Mouse (Mus musculus): ENCODE data around the gene Gm20671. TPM values are rescaled to one million over a fixed set of nuclear protein-coding genes. Genes with fewer than 3 reads are reported as not detected.
"Not testable (repeated sequence)": the region's sequence is repeated elsewhere in the genome, so short reads cannot be mapped to it uniquely, and the experiment has no call there.

Gene Gm20671
- not detected in 2 replicates for polyA plus RNA-seq (2015; fragmentation: Nextera tagmentation; extraction: Ambion mirVana)

DNA sequence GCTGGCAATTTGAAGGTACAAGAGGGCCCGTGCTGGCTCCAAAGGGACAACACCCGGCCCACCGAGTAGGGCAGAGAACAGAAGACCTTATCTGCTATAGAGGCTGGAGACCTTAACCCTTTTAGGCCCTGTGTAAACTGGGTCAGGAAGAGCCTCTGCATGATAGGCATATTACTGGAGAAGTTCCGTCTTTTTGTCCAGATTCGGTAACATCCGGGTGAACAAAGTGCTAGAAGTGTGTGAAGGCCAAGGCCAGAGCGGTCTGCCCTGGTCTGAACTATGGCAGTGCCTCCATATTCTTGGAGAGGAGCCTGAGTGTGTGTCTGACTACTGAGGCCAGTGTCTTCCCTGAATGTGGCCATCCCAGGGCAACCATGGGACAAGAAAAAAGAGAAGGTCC is at the start of gene Gm20671:
TSS of gene Gm20671 (minus strand) at position 101 of the 400 bp plus-strand sequence.
- ATAC-seq (ENCODE audit: low read depth), result no peak
- Histone ChIP-seq H3K27me3 (no peaks in the 10 kb centered on the region), H3K27ac (replicated peaks) (no peak within 1 kb of the TSS), H3K4me1 (replicated peaks) (no peaks in the 10 kb centered on the region), H3K9ac (no peak within 1 kb of the TSS), H3K4me3 (no peak within 1 kb of the TSS), H3K9me3 (no peaks in the 10 kb centered on the region), H3K4me2 (no peak within 1 kb of the TSS), H3K36me3 (peaks cover 81% of the 10 kb centered on the region)
- 93% methylated on average over 7 of the region's 7 CpGs for WGBS

DNA sequence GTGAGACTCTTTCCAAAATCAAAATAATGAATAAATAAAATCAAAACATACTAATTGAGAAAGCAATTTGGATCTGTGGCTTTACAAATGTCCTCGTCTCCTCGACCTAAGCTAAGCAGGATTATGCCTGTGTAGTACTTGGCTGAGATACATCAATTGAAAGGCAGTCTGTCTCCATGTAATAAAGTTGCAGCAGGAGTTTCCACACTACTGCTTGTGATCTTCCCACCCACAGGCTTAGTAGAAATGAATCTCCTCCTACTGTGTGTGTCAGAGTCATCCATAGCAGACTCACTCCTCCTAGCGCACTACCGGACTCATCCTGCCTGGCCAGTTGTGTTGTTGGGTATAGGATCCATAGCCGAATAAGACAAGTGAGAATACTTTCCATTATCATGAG is 45.4 kb upstream of the Gm20671 start:
- Histone ChIP-seq H3K27ac (replicated peaks) (no peak overlapping the region), H3K4me1 (replicated peaks) (no peaks in the 10 kb centered on the region), H3K4me2 (no peak overlapping the region), H3K36me3 (peaks cover 83% of the 10 kb centered on the region), H3K27me3 (no peaks in the 10 kb centered on the region), H3K9ac (no peak overlapping the region), H3K4me3 (no peak overlapping the region), H3K9me3 (no peaks in the 10 kb centered on the region)
- ATAC-seq (ENCODE audit: low read depth), result no peak
- WGBS, result 91% methylated on average over 5 of the region's 5 CpGs

DNA sequence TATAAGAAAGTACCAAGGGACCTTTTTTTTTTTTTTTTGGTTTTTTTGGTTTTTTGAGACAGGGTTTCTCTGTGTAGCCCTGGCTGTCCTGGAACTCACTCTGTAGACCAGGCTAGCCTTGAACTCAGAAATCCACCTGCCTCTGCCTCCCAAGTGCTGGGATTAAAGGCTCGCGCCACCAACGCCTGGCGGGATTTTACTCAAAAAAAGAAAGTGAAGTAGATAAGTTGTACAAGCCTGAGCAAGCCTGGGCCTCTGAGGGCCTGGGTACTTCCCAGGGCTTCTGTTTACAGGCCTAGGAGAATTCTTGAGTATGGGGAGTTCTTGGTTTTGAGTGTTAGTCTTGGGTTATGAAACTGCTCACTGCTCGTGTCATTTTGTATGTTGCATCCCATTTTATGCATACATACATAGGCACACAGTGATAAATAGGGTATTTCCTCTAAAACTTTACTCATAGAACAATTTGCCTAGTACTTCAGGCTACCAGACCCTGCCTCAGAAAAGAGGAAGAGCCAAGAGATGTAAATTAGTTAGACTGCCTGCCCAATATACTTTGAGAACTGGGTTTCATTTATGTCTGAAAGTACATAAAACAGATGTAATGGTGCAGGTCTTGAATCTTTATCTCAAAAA is 42.6 kb upstream of the Gm20671 start:
- no peak overlapping the region for H3K4me3 ChIP-seq
- no peak overlapping the region for H3K27ac ChIP-seq (replicated peaks)
- H3K9me3 ChIP-seq, result no peaks in the 10 kb centered on the region
- WGBS, result 97% methylated on average over 5 of the region's 5 CpGs
- H3K36me3 ChIP-seq, result peaks cover 68% of the 10 kb centered on the region
- H3K4me1 ChIP-seq (replicated peaks), result peaks cover 4% of the 10 kb centered on the region
- H3K27me3 ChIP-seq, result no peaks in the 10 kb centered on the region
- no peak for ATAC-seq (ENCODE audit: low read depth)
- H3K4me2 ChIP-seq, result no peak overlapping the region
- H3K9ac ChIP-seq, result no peak overlapping the region

DNA sequence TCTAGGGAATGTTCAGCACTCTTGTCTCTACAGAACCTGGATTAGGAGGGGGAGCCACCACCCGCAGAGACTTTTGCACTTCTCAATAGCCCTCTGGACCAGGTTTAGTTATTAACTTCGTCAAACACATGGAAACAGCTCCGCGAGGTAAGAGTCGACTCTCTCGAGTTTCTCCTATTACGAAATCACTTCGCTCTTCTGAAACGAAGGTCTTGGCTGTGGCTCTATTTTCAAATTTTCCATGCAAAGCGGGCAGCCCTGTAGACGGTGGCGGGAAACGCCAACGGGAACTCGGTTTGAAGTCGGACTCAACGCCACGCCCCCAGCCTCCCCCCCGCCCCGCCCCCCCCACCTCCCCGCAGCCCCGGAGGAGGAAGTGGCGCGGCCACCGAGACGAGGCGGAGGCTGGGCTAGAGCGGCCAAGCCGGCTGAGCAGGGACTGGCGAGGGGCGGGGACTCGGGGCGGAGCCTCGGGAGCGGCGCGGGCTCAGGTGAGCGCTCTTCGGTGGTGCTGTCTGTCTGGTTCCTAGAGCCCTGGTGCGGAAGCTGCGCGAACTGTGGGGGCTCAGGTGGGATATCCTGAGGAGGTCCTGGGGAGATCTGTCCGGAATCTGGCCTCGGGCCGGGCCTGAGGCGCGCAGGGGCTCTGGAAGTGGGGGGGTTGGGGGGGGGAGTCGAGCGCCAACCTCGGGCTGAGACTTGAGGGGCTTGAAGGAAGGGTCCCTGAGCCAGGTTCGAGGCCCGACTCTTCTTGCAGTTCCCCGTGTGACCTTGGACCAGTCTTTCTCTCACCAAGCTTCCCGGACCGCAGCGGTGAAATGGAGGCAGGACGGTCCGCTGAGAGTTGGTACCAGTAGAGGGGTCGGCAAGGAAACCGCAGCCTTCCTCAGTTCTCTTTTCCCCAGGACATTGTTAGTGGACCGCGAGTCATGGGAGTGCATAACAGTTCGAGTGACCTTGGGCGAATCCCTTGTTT is 36.6 kb upstream of the Gm20671 start, which contains the start of gene Depdc5:
TSS of gene Depdc5 (plus strand) at position 449 of the 976 bp plus-strand sequence.
- H3K27ac ChIP-seq (replicated peaks), result peak within 1 kb of the TSS; percentile 70
- H3K9ac ChIP-seq, result peak within 1 kb of the TSS; percentile 83
- peaks cover 17% of the 10 kb centered on the region for H3K36me3 ChIP-seq
- peak within 1 kb of the TSS; percentile 71 for H3K4me3 ChIP-seq
- peak within 1 kb of the TSS; percentile 84 for H3K4me2 ChIP-seq
- ATAC-seq (ENCODE audit: low read depth), result peak; percentile 99
- under 1% methylated on average over 64 of the region's 64 CpGs for WGBS
- peaks cover 13% of the 10 kb centered on the region for H3K4me1 ChIP-seq (replicated peaks)
- no peaks in the 10 kb centered on the region for H3K27me3 ChIP-seq
- H3K9me3 ChIP-seq, result no peaks in the 10 kb centered on the region

DNA sequence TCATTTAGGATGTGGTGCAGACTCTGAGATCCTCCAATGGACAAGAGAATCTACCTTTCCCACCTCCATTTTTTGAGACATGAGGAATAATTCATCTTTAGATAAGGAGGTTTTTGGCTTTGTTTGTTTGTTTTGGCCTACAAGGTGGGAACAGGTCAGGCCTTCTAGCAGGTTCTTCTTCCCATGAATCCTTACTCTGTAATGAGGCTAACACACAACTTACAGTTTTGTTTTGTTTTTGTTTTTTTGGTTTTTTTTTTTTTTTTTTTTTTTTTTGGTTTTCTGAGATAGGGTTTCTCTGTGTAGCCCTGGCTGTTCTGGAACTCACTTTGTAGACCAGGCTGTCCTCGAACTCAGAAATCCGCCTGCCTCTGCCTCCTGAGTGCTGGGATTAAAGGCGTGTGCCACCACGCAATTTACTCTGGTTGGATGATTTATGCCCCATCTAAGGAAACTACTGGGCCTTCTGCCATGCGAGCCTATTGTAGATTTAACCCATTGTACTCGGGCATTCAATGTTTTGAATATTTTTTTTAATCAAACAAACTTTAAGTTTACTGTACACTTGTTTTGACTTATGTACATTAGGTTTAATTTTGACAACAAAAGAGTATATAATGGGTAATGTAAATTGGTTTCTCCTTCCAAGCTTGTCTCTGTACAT is 35.7 kb upstream of the Gm20671 start:
- no peak overlapping the region for H3K9ac ChIP-seq
- H3K4me3 ChIP-seq, result no peak overlapping the region
- peak overlapping the region; percentile 84 for H3K4me2 ChIP-seq
- H3K9me3 ChIP-seq, result no peaks in the 10 kb centered on the region
- peaks cover 8% of the 10 kb centered on the region; the same call in 1 of the 2 replicates for H3K36me3 ChIP-seq
- H3K4me1 ChIP-seq (replicated peaks), result peaks cover 13% of the 10 kb centered on the region
- WGBS, result 55% methylated on average over 6 of the region's 6 CpGs
- ATAC-seq (ENCODE audit: low read depth), result no peak
- no peaks in the 10 kb centered on the region for H3K27me3 ChIP-seq
- H3K27ac ChIP-seq (replicated peaks), result no peak overlapping the region

DNA sequence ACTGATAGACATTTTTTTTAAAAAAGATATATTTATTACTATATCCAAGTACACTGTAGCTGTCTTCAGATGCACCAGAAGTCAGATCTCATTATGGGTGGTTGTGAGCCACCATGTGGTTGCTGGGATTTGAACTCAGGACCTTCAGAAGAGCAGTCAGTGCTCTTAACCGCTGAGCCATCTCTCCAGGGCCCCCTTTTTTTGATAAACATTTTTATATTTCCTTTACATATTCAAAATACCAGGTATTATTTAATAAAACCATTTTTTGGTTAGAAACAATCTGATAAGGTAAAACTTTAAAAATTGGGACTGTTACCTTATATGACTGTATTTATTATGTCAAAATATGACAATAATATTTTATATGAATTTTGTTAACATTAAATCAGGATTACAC is 34.2 kb upstream of the Gm20671 start:
- Histone ChIP-seq H3K4me3 (no peak overlapping the region), H3K27me3 (no peaks in the 10 kb centered on the region), H3K27ac (replicated peaks) (no peak overlapping the region), H3K9ac (no peak overlapping the region), H3K4me2 (no peak overlapping the region), H3K4me1 (replicated peaks) (peaks cover 17% of the 10 kb centered on the region), H3K9me3 (no peaks in the 10 kb centered on the region), H3K36me3 (no peaks in the 10 kb centered on the region)
- ATAC-seq (ENCODE audit: low read depth), result no peak
- 94% methylated on average over 1 of the region's 1 CpGs for WGBS

DNA sequence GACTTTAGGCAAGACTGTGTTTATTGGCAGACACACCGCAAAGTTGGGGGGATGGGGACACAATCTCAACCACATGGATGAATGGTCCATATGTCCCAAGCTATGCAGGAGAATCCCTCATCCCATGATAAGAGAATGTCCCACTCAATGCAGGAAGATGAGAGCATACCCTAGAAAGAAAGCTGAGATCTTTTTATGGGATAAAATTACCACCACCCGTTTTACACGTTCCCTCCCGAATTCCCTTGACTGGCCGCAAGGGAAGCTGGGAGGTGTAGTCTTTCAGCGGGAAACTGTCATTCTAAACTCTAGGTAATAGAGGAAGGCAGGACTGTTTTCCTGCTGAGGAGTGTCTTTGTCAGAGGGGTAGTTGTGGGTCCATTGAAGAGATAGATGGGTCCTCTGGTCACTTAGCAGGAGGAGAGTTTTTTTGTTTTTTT is 30.9 kb upstream of the Gm20671 start:
- Histone ChIP-seq H3K4me3 (peak overlapping the region; percentile 52), H3K27ac (replicated peaks) (peak overlapping the region; percentile 71; the same call in 1 of the 2 replicates), H3K9ac (peak overlapping the region; percentile 70), H3K4me2 (peak overlapping the region; percentile 61), H3K4me1 (replicated peaks) (peaks cover 16% of the 10 kb centered on the region), H3K36me3 (no peaks in the 10 kb centered on the region), H3K27me3 (no peaks in the 10 kb centered on the region), H3K9me3 (no peaks in the 10 kb centered on the region)
- no peak for ATAC-seq (ENCODE audit: low read depth)
- 5% methylated on average over 6 of the region's 6 CpGs for whole genome bisulfite sequencing

DNA sequence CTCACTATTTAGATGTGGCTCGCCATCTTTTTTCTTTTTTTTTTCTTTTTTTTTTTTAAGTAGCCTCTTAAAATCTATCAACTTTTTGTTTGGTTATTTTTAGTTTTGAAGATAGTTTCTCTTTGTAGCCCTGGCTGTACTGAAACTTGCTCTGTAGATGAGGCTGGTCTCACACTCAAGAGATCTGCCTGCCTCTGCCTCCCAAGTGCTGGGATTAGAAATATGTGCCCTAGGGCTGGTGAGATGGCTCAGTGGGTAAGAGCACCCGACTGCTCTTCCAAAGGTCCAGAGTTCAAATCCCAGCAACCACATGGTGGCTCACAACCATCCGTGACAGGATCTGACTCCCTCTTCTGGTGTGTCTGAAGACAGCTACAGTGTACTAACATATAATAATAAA is 28.4 kb upstream of the Gm20671 start:
- not testable (repeated sequence) for H3K4me3 ChIP-seq; H3K36me3 ChIP-seq; H3K9me3 ChIP-seq; ATAC-seq (ENCODE audit: low read depth); H3K27ac ChIP-seq (replicated peaks); H3K27me3 ChIP-seq; H3K4me2 ChIP-seq; H3K9ac ChIP-seq
- 86% methylated on average over 3 of the region's 3 CpGs for WGBS
- peaks cover 36% of the 10 kb centered on the region for H3K4me1 ChIP-seq (replicated peaks)

DNA sequence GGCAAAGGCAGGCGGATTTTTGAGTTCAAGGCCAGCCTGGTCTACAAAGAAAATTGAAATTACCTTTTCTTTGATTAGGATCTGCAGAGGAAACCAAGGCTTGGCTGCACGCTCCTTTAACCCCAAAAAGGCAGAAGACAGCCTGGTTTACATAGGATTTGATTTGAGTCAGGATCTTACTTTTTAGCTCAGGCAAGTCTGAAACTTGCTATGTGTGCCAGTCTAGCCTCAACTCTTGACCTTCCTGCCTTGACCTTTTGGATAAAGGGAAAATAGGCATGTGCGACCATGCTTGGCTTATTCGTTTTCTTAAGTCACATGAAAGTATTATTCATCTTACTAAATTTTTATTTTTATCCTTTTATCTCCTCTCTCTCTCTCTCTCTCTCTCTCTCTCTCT is 27.9 kb upstream of the Gm20671 start:
- Histone ChIP-seq H3K4me2 (no peak overlapping the region), H3K9ac (0 out of 2 replicates have a peak overlapping the region, but pooled peaks have one; percentile 58), H3K27ac (replicated peaks) (peak overlapping the region; percentile 72), H3K27me3 (no peaks in the 10 kb centered on the region), H3K4me3 (no peak overlapping the region), H3K9me3 (no peaks in the 10 kb centered on the region), H3K4me1 (replicated peaks) (peaks cover 36% of the 10 kb centered on the region), H3K36me3 (0 out of 2 replicates have a peak, but pooled peaks cover 8% of the 10 kb centered on the region)
- no peak for ATAC-seq (ENCODE audit: low read depth)
- 89% methylated on average over 4 of the region's 4 CpGs for WGBS

DNA sequence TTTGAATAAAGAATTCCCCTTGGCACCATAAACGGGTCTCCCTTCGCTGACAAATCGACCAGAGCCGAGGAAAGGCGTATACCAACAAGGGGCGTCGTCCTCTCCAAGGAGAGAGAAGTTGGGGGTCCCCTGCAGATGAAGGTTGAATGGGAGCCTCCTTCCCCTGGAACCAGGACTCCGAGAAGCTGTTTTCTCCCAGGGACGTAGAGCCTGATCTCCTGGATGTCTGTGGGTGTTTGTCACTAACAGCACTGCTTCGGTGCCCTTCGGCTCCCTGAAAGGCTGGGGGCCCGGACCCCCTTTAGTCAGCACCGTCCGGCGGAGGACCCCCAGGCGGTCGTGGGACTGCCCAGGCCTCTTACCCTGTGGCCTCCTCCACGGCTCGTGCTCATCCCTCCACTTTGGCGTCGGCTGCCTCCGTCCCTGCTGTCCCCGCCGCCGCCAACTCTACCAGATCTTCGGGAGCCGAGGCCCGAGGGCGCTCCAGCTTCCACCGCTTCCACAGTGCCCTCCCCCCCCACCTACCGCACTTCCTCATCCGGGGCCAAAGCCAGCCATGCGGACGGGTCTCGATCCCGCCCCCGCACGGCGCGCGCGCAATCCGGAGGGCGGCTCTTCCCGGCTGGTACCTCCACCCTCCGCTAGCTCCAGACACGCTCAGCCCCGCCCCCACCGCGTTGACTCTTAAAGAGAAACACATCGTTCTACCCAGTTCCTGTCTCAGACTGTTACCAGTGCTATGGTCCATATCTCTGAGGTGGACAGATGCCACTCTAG is 27.0 kb upstream of the Gm20671 start, which contains the start of gene Prr14l:
TSS of gene Prr14l (minus strand) at position 526 of the 777 bp plus-strand sequence.
- H3K4me2 ChIP-seq, result peak within 1 kb of the TSS; percentile 88
- under 1% methylated on average over 51 of the region's 51 CpGs for WGBS
- peak within 1 kb of the TSS; percentile 96 for H3K9ac ChIP-seq
- H3K27ac ChIP-seq (replicated peaks), result peak within 1 kb of the TSS; percentile 91
- ATAC-seq (ENCODE audit: low read depth), result peak; percentile 97
- peaks cover 36% of the 10 kb centered on the region for H3K4me1 ChIP-seq (replicated peaks)
- H3K4me3 ChIP-seq, result peak within 1 kb of the TSS; percentile 92
- no peaks in the 10 kb centered on the region for H3K27me3 ChIP-seq
- H3K9me3 ChIP-seq, result no peaks in the 10 kb centered on the region
- 0 out of 2 replicates have a peak, but pooled peaks cover 12% of the 10 kb centered on the region for H3K36me3 ChIP-seq

DNA sequence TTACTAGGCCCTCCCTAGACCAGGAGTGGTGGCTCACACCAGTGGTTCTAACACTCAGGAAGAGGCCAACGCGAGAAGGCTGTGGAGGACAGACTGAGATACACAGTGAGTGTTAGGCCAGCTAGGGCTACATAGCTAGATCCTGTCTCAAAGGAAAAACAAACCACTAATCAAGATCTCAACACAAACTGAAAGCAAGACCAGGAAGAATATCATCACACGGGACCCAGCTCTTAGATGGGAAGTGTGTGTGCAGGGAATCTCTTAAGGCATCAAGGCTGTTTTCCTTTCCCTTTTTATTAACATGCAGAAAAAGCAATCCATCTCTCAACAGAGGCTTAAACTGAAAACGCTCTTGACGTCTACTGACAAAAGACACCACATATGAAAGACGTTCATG is 25.1 kb upstream of the Gm20671 start:
- peak overlapping the region; percentile 11; the same call in 1 of the 2 replicates for H3K4me3 ChIP-seq
- WGBS, result 56% methylated on average over 6 of the region's 6 CpGs
- peaks cover 32% of the 10 kb centered on the region for H3K4me1 ChIP-seq (replicated peaks)
- no peaks in the 10 kb centered on the region for H3K9me3 ChIP-seq
- H3K27ac ChIP-seq (replicated peaks), result no peak overlapping the region; the same call in 1 of the 2 replicates
- H3K4me2 ChIP-seq, result peak overlapping the region; percentile 88
- no peaks in the 10 kb centered on the region for H3K27me3 ChIP-seq
- H3K9ac ChIP-seq, result peak overlapping the region; percentile 56
- 0 out of 2 replicates have a peak, but pooled peaks cover 16% of the 10 kb centered on the region for H3K36me3 ChIP-seq
- no peak for ATAC-seq (ENCODE audit: low read depth)
